In genomic region chr10:116177390-116178179, GRCm38 (mm10) we compare ENCODE assay signal across 7 mouse cellular contexts.
DNase-seq lines count a peak whose midpoint lies in the region; ATAC-seq lines count a peak whose summit lies in the region.

No protein-coding gene starts in this region.

- H3K9ac ChIP-seq in midbrain, embryonic 11.5 days (ENCODE audit: low read length) = no peak overlapping the region
- no peak overlapping the region for H3K9ac ChIP-seq in hindbrain, embryonic 11.5 days (ENCODE audit: low read depth, low read length)
- no peak overlapping the region for H3K9ac ChIP-seq in liver, embryonic 16.5 days (ENCODE audit: low read depth, low read length)
- H3K9ac ChIP-seq in stomach, embryonic 16.5 days (ENCODE audit: low read length) = 0 out of 2 replicates have a peak overlapping the region, but pooled peaks have one; percentile 38

- WGBS in midbrain, embryonic 11.5 days = 63% methylated on average over 21 of the region's 21 CpGs
- WGBS in midbrain, embryonic 10.5 days = 64% methylated on average over 21 of the region's 21 CpGs
- WGBS in hindbrain, embryonic 11.5 days = 47% methylated on average over 21 of the region's 21 CpGs
- 27% methylated on average over 21 of the region's 21 CpGs for WGBS in liver, embryonic 16.5 days (ENCODE audit: insufficient replicate concordance)
- 14% methylated on average over 21 of the region's 21 CpGs for WGBS in stomach, embryonic 16.5 days

- H3K4me1 ChIP-seq in midbrain, embryonic 11.5 days (ENCODE audit: control insufficient read depth, insufficient read depth, low read length) = peaks cover 3% of the 10 kb centered on the region; the same call in 1 of the 2 replicates
- peaks cover 17% of the 10 kb centered on the region for H3K4me1 ChIP-seq in midbrain, embryonic 10.5 days
- no peaks in the 10 kb centered on the region for H3K4me1 ChIP-seq in hindbrain, embryonic 11.5 days (replicated peaks; ENCODE audit: control insufficient read depth, insufficient read depth, low read length)
- H3K4me1 ChIP-seq in liver, embryonic 16.5 days (ENCODE audit: control insufficient read depth, low read depth, low read length) = no peaks in the 10 kb centered on the region
- peaks cover 8% of the 10 kb centered on the region; the same call in 1 of the 2 replicates for H3K4me1 ChIP-seq in stomach, embryonic 16.5 days (ENCODE audit: control insufficient read depth, insufficient read depth, low read length)

- no peak for ATAC-seq in midbrain, embryonic 11.5 days (ENCODE audit: low FRiP score)
- 0 out of 2 replicates have a peak, but pooled peaks have one; percentile 43 for ATAC-seq in hindbrain, embryonic 11.5 days (ENCODE audit: low FRiP score)
- ATAC-seq in liver, embryonic 16.5 days (ENCODE audit: low read depth) = 0 out of 2 replicates have a peak, but pooled peaks have one; percentile 16
- peak; percentile 25; the same call in 1 of the 2 replicates for ATAC-seq in stomach, embryonic 16.5 days (ENCODE audit: insufficient read depth, low FRiP score)

- H3K4me3 ChIP-seq in midbrain, embryonic 11.5 days (ENCODE audit: low read depth, low read length) = no peak overlapping the region
- no peak overlapping the region for H3K4me3 ChIP-seq in midbrain, embryonic 10.5 days
- H3K4me3 ChIP-seq in hindbrain, embryonic 11.5 days (ENCODE audit: low read depth, low read length) = no peak overlapping the region
- peak overlapping the region; percentile 31 for H3K4me3 ChIP-seq in liver, embryonic 16.5 days (ENCODE audit: low read depth, low read length)
- H3K4me3 ChIP-seq in stomach, embryonic 16.5 days (replicated peaks; ENCODE audit: low read length) = peak overlapping the region; percentile 42

- H3K9me3 ChIP-seq in midbrain, embryonic 11.5 days (ENCODE audit: control insufficient read depth, low read length) = no peaks in the 10 kb centered on the region
- no peaks in the 10 kb centered on the region for H3K9me3 ChIP-seq in midbrain, embryonic 10.5 days (replicated peaks)
- H3K9me3 ChIP-seq in hindbrain, embryonic 11.5 days (ENCODE audit: control insufficient read depth, low read length) = no peaks in the 10 kb centered on the region
- H3K9me3 ChIP-seq in liver, embryonic 16.5 days (replicated peaks; ENCODE audit: control insufficient read depth, low read length) = no peaks in the 10 kb centered on the region
- H3K9me3 ChIP-seq in stomach, embryonic 16.5 days (replicated peaks; ENCODE audit: control insufficient read depth, low read length) = no peaks in the 10 kb centered on the region

- no peaks in the 10 kb centered on the region for H3K36me3 ChIP-seq in midbrain, embryonic 11.5 days (ENCODE audit: control insufficient read depth, insufficient read depth, low read length)
- H3K36me3 ChIP-seq in midbrain, embryonic 10.5 days = no peaks in the 10 kb centered on the region
- no peaks in the 10 kb centered on the region for H3K36me3 ChIP-seq in hindbrain, embryonic 11.5 days (ENCODE audit: control insufficient read depth, insufficient read depth, low read length)
- H3K36me3 ChIP-seq in liver, embryonic 16.5 days (ENCODE audit: control insufficient read depth, insufficient read depth) = no peaks in the 10 kb centered on the region
- H3K36me3 ChIP-seq in stomach, embryonic 16.5 days (ENCODE audit: control insufficient read depth, insufficient read depth, low read length) = no peaks in the 10 kb centered on the region

- no peak for DNase-seq in midbrain, embryonic 11.5 days (ENCODE audit: low spot score, missing footprints)
- DNase-seq in midbrain, embryonic 10.5 days (ENCODE audit: low spot score) = no peak
- DNase-seq in hindbrain, embryonic 11.5 days (ENCODE audit: low spot score) = peak; percentile 11
- DNase-seq in urinary bladder, adult 2 months (ENCODE audit: low spot score) = no peak
- no peak for DNase-seq in ovary, postnatal 14 days (ENCODE audit: low spot score)

- H3K27me3 ChIP-seq in midbrain, embryonic 11.5 days (ENCODE audit: control insufficient read depth, insufficient read depth, low read length) = no peaks in the 10 kb centered on the region
- H3K27me3 ChIP-seq in midbrain, embryonic 10.5 days (ENCODE audit: low read depth, poor library complexity, severe bottlenecking) = no peaks in the 10 kb centered on the region
- H3K27me3 ChIP-seq in hindbrain, embryonic 11.5 days (ENCODE audit: control insufficient read depth, insufficient read depth, low read length) = no peaks in the 10 kb centered on the region
- H3K27me3 ChIP-seq in liver, embryonic 16.5 days (ENCODE audit: control insufficient read depth, insufficient read depth, low read depth, low read length) = no peaks in the 10 kb centered on the region; the same call in 1 of the 2 replicates
- H3K27me3 ChIP-seq in stomach, embryonic 16.5 days (ENCODE audit: control insufficient read depth, insufficient read depth, low read length) = no peaks in the 10 kb centered on the region

- peak overlapping the region; percentile 14; the same call in 1 of the 2 replicates for H3K4me2 ChIP-seq in midbrain, embryonic 11.5 days
- H3K4me2 ChIP-seq in hindbrain, embryonic 11.5 days (replicated peaks; ENCODE audit: low read depth, low read length) = peak overlapping the region; percentile 17; the same call in 1 of the 2 replicates
- peak overlapping the region; percentile 37 for H3K4me2 ChIP-seq in liver, embryonic 16.5 days (ENCODE audit: low read depth, low read length)
- H3K4me2 ChIP-seq in stomach, embryonic 16.5 days (ENCODE audit: low read depth, low read length) = peak overlapping the region; percentile 60

- H3K27ac ChIP-seq in midbrain, embryonic 11.5 days (ENCODE audit: low read depth, low read length) = no peak overlapping the region
- H3K27ac ChIP-seq in midbrain, embryonic 10.5 days (replicated peaks) = no peak overlapping the region
- H3K27ac ChIP-seq in hindbrain, embryonic 11.5 days (ENCODE audit: low read depth, low read length) = no peak overlapping the region
- H3K27ac ChIP-seq in liver, embryonic 16.5 days (ENCODE audit: low read length) = no peak overlapping the region
- no peak overlapping the region for H3K27ac ChIP-seq in stomach, embryonic 16.5 days (ENCODE audit: low read length)

Comparison
In these comparisons a context has a peak if more than half of its experiments do, and no peak if none do; other contexts are left out.
1. H3K4me3 ChIP-seq: peak in liver, embryonic 16.5 days (single experiment) and stomach, embryonic 16.5 days (single experiment); none in midbrain, embryonic 11.5 days (single experiment), midbrain, embryonic 10.5 days (single experiment) and hindbrain, embryonic 11.5 days (single experiment).
2. Peak in every context shown above with its lines, with median percentiles within 50 percentile points of each other: H3K4me2 ChIP-seq.